Mouse (Mus musculus) liver, postnatal 0 days (tissue): ENCODE data around the gene Rasa2. TPM values are rescaled to one million over a fixed set of nuclear protein-coding genes. Genes with fewer than 3 reads are reported as not detected.
"Not testable (repeated sequence)": the region's sequence is repeated elsewhere in the genome, so short reads cannot be mapped to it uniquely, and the experiment has no call there.

Experiments used
- ATAC-seq: fragments of 200-750 bp; cut with Nextera tagmentation; 2 replicates; pipeline ENCODE4 v1.8.0; 2017; ENCODE audit warnings: mild to moderate bottlenecking, moderate library complexity
- DNase-seq: peaks from one replicate; pipeline ENCODE4 v3.0.0-alpha.2; 2016
- H3K27ac ChIP-seq: fragments of 300-500 bp; sonication (generic); 2 replicates; pipeline ENCODE4 v1.5.1; 2014; ENCODE audit warnings: antibody characterized with exemption, moderate library complexity, mild to moderate bottlenecking, low read depth
- H3K27me3 ChIP-seq: fragments of 300-500 bp; sonication (generic); 2 replicates; pipeline ENCODE4 v1.6.1; 2014; ENCODE audit warnings: low read length, control low read depth, mixed read lengths; ENCODE audit not compliant: insufficient read depth
- H3K36me3 ChIP-seq: fragments of 300-500 bp; sonication (generic); replicated peaks from 2 replicates; pipeline ENCODE4 v1.6.1; 2014; ENCODE audit warnings: mild to moderate bottlenecking, control low read depth, low read length, moderate library complexity, mixed read lengths; ENCODE audit not compliant: insufficient read depth
- H3K4me1 ChIP-seq: fragments of 300-500 bp; sonication (generic); 2 replicates; pipeline ENCODE4 v1.6.1; 2014; ENCODE audit warnings: antibody characterized with exemption, mild to moderate bottlenecking, control low read depth; ENCODE audit not compliant: insufficient read depth
- H3K4me2 ChIP-seq: fragments of 300-500 bp; sonication (generic); 2 replicates; pipeline ENCODE4 v1.6.1; 2014; ENCODE audit warnings: low read depth, mild to moderate bottlenecking, low read length, moderate library complexity, mixed read lengths
- H3K4me3 ChIP-seq: fragments of 300-500 bp; sonication (generic); 2 replicates; pipeline ENCODE4 v1.5.1; 2014; ENCODE audit warnings: low read depth, low read length
- H3K9ac ChIP-seq: fragments of 300-500 bp; sonication (generic); replicated peaks from 2 replicates; pipeline ENCODE4 v1.6.1; 2014; ENCODE audit warnings: mild to moderate bottlenecking, moderate library complexity
- H3K9me3 ChIP-seq: fragments of 300-500 bp; sonication (generic); 2 replicates; pipeline ENCODE4 v1.6.1; 2016; ENCODE audit warnings: mild to moderate bottlenecking, control low read depth, low read length, mixed read lengths
- CTCF ChIP-seq: sonication (generic); IDR thresholded peaks from 2 replicates; pipeline ENCODE4 v1.5.1; 2016; ENCODE audit warnings: antibody characterized with exemption, low read depth
- EP300 ChIP-seq: IDR thresholded peaks from 2 replicates; pipeline ENCODE4 v1.6.1; 2016; ENCODE audit warnings: antibody characterized with exemption, low read depth, mild to moderate bottlenecking
- WGBS: fragments of 180-500 bp; shearing (Covaris S2); extraction: QIAGEN DNeasy Blood & Tissue Kit; methylation state at CpG from one replicate; pipeline ENCODE4 v1.1.7; 2014; ENCODE audit not compliant: insufficient replicate concordance; 5-methylcytosine and 5-hydroxymethylcytosine counted together
- polyA plus RNA-seq: library from polyadenylated mRNA; unstranded; fragments of >200 nt; fragmentation: Nextera tagmentation; extraction: Ambion mirVana; gene quantifications from 2 replicates; pipeline ENCODE4 v1.2.1, GENCODE M21; 2015

The Rasa2 gene
- polyA plus RNA-seq, 1 experiment from 2014 or later, result 2.7 TPM

DNA sequence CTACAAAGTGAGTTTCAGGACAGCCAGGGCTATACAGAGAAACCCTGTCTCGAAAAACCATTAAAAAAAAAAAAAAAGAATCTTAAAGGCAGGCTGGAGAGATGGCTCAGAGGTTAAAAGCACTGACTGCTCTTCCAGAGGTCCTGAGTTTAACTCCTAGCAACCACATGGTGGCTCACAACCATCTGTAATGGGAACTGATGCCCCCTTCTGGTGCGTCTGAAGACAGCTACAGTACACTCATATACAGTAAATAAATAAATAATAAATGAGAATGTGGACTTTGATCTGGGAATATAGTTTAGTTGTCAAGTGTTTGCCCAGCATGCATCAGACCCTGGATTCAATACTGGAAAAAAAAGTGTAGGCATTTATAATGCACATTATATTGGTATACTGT is 109.8 kb downstream of the Rasa2 start:
- H3K9ac ChIP-seq, DNase-seq, H3K4me1 ChIP-seq, H3K27me3 ChIP-seq, H3K27ac ChIP-seq, H3K4me2 ChIP-seq, H3K36me3 ChIP-seq, H3K4me3 ChIP-seq, ATAC-seq, H3K9me3 ChIP-seq: not testable (repeated sequence)
- peak; percentile 41 for TF ChIP-seq CTCF
- 68% methylated on average over 2 of the region's 2 CpGs for WGBS

DNA sequence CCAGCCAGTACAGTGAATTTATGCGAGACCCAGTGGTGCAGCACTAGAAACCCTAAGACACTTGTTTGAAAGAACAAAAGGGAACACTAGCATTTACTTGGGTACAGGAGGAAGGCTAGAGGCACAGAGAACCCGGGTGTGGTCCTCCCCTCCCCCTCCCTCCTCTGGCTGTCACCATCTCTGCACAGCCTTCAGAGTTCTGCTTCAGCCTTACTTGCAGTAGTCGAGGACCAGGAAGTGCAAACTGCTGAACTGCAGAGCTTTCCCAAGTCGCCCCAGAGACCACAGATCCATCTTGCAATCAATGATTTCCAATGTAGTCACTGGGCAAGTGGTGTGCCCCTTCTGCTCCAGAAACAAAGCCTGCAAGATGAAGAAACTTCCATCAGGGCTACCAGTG is 114.0 kb downstream of the Rasa2 start:
- no peak overlapping the region for H3K9ac ChIP-seq
- TF ChIP-seq EP300, result no peak
- WGBS, result 20% methylated on average over 4 of the region's 4 CpGs
- H3K36me3 ChIP-seq, result no peaks in the 10 kb centered on the region
- H3K27me3 ChIP-seq, result no peaks in the 10 kb centered on the region
- H3K4me2 ChIP-seq, result no peak overlapping the region
- ATAC-seq, result peak; percentile 45; the same call in 1 of the 2 replicates
- H3K4me1 ChIP-seq, result no peaks in the 10 kb centered on the region
- no peak overlapping the region for H3K27ac ChIP-seq
- no peak overlapping the region for H3K4me3 ChIP-seq
- H3K9me3 ChIP-seq, result no peaks in the 10 kb centered on the region
- DNase-seq, result peak; percentile 48

DNA sequence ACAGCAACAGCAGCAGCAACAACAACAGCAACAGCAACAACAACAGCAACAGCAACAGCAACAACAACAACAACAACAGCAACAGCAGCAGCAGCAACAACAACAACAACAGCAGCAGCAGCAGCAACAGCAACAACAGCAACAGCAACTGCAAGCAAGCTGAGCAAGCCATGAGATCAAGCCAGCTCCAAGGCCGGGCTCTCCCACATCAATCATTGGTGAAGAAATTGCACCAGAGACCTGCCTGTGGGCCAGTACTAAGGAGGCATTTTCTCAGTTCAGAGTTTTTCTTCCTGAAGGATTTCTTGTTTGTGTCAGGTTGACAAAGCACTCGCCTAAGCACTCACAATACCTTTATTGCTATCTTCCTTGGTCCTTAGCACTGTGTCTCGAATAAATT is 114.6 kb downstream of the Rasa2 start:
- H3K4me3 ChIP-seq, result no peak overlapping the region
- no peaks in the 10 kb centered on the region for H3K9me3 ChIP-seq
- H3K27ac ChIP-seq, result no peak overlapping the region
- no peaks in the 10 kb centered on the region for H3K36me3 ChIP-seq
- ATAC-seq (no peak), DNase-seq (no peak)
- WGBS, result 59% methylated on average over 3 of the region's 3 CpGs
- no peak for TF ChIP-seq CTCF
- no peak for TF ChIP-seq EP300
- H3K9ac ChIP-seq, result no peak overlapping the region
- H3K27me3 ChIP-seq, result no peaks in the 10 kb centered on the region
- H3K4me2 ChIP-seq, result no peak overlapping the region
- H3K4me1 ChIP-seq, result no peaks in the 10 kb centered on the region

DNA sequence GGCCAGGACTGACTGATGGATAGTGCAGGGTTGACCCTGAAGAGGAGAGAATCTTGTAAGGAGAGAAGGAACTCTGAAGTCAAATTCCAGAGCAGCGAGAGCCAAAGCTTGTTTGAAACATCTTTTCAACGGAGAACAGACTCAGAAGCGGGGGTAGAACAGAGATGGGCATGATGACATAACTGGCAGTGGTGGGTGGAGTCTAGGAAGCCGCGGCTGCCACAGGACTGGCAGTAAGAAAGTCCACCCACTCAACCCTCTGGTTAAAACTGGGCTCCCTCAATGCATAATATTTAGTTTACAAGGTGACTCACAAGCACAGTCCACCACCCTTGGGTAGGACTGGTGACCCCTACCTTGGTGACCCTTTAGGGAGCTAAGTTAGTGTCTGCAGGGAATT is 115.7 kb downstream of the Rasa2 start:
- Histone ChIP-seq H3K36me3 (no peaks in the 10 kb centered on the region), H3K4me2 (no peak overlapping the region), H3K4me1 (no peaks in the 10 kb centered on the region), H3K27ac (no peak overlapping the region), H3K9me3 (no peaks in the 10 kb centered on the region), H3K4me3 (no peak overlapping the region), H3K9ac (no peak overlapping the region), H3K27me3 (no peaks in the 10 kb centered on the region)
- ATAC-seq (no peak), DNase-seq (no peak)
- WGBS, result 66% methylated on average over 5 of the region's 5 CpGs
- TF ChIP-seq CTCF (no peak), EP300 (no peak)

DNA sequence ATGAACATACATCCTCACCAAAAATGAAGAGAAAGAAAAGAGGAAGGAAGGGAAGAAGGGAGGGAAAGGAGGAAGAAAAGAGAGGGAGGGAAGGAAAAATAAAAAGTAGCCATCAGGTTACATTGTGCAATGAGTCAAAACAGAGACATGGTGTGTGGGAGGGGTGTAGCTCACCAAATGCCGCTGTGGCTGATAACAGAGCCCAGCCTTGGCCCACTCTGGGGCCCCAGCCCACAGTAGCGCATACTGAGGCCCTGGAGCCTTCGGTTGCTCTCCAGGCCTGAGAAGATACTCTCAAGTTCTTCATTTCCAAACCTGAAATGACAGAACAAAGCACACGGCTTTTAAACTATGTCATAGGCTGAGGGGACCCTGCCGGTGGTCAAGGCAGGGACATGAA is 117.1 kb downstream of the Rasa2 start:
- Histone ChIP-seq H3K27me3 (no peaks in the 10 kb centered on the region), H3K4me2 (no peak overlapping the region), H3K4me3 (no peak overlapping the region), H3K9me3 (no peaks in the 10 kb centered on the region), H3K4me1 (no peaks in the 10 kb centered on the region), H3K36me3 (no peaks in the 10 kb centered on the region), H3K27ac (no peak overlapping the region), H3K9ac (no peak overlapping the region)
- ATAC-seq, result no peak
- no peak for DNase-seq
- TF ChIP-seq CTCF (no peak), EP300 (no peak)
- 37% methylated on average over 5 of the region's 5 CpGs for WGBS

DNA sequence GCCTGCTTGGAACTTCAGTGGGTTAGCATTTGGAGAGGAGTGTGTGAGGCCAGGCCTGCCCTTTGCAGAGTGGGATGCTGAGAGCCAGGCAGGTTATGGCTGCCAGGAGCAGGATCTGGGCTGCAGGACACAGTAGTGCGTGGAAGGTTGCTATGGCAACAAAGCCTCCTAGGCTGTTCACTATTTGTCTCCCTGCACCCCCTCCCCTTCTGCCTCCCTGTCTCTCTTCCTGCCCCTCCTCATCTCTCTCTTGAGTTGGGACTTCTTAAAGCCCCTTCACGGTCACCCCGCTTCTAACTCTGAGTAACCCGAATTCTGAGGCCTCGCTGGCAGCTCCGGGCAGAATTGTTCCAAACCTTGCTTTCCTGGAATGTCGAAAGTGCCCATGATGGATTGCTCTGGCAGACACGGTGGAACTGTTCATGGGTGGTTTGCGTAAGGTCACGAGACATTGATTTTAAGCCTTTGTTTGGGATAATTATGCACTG is 125.4 kb downstream of the Rasa2 start:
- DNase-seq (no peak), ATAC-seq (no peak)
- Histone ChIP-seq H3K27me3 (no peaks in the 10 kb centered on the region), H3K4me3 (no peak overlapping the region), H3K9me3 (no peaks in the 10 kb centered on the region), H3K4me2 (no peak overlapping the region), H3K4me1 (no peaks in the 10 kb centered on the region), H3K9ac (no peak overlapping the region), H3K27ac (no peak overlapping the region), H3K36me3 (no peaks in the 10 kb centered on the region)
- TF ChIP-seq CTCF (no peak), EP300 (no peak)
- 53% methylated on average over 10 of the region's 10 CpGs for WGBS

DNA sequence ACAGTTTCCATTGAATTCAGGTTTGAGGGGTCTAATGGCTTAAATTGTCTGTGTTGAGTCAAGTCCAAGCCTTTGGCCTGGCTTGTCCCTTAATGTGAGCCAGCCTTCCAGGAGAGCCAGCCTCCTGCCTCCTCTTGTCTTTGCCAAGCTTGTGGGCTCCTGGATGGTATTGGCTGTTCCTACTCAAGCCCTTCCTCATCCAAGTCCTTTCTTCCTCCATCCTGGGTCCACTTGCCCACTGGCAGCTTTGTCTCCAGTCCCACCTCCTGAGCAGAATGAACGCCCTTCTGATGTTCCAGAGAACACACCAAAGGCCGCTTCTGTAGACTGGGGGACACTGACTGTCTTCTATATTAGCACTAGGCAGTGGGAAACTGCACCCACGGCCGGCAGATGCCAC is 126.3 kb downstream of the Rasa2 start:
- Histone ChIP-seq H3K4me2 (no peak overlapping the region), H3K36me3 (no peaks in the 10 kb centered on the region), H3K9ac (no peak overlapping the region), H3K4me3 (no peak overlapping the region), H3K27ac (no peak overlapping the region), H3K9me3 (no peaks in the 10 kb centered on the region), H3K4me1 (no peaks in the 10 kb centered on the region), H3K27me3 (no peaks in the 10 kb centered on the region)
- ATAC-seq (no peak), DNase-seq (no peak)
- TF ChIP-seq EP300 (no peak), CTCF (no peak)
- WGBS, result 88% methylated on average over 4 of the region's 4 CpGs
